Mouse (Mus musculus): ENCODE measurements around the gene Gm14137. TPM values are rescaled to one million over a fixed set of nuclear protein-coding genes. Genes with fewer than 3 reads are reported as not detected.

The Gm14137 gene
- polyA plus RNA-seq, 1 experiment from 2014 or later = 0.78 TPM

DNA sequence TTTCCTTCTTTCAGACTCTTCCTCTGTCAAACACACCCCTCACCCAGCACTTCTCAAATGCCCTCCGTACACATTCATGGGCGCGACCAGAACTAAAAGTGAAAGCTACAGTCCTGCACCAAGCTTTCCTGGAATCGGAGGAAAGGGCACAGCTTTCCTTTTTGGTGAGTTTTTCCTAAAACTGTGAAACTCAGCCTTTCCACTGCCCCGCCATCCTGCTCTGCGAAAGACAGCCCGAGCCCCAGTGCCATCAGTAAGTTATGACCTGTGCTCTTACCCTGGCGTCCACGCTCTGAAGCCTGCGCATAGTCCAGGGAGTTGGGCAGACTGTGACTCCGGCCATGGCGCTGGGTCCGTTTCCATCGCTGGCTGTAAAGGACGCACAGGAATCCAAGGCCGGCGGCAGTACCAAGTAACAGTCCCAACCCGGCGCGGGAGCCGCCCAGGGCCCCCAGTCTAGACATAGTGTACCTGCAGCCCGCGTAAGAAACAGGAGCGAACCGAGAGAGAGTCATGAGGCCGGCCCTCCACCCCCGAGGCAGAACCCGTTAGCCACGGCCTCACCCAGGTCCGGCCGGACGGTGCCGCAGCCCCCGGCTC, 18.1 kb upstream of the Gm14137 start:
- Histone ChIP-seq H3K9me3 (ENCODE audit: control insufficient read depth, low read length) (no peaks in the 10 kb centered on the region), H3K27ac (ENCODE audit: low read depth, low read length) (peak overlapping the region; percentile 70), H3K9ac (replicated peaks; ENCODE audit: low read depth, low read length) (peak overlapping the region; percentile 86), H3K4me1 (ENCODE audit: control insufficient read depth, insufficient read depth, low read length) (peaks cover 11% of the 10 kb centered on the region), H3K36me3 (ENCODE audit: control insufficient read depth, insufficient read depth, low read length) (peaks cover 13% of the 10 kb centered on the region; the same call in 1 of the 2 replicates), H3K4me3 (ENCODE audit: low read depth, low read length) (peak overlapping the region; percentile 96), H3K4me2 (ENCODE audit: low read depth, low read length) (peak overlapping the region; percentile 95), H3K27me3 (ENCODE audit: control insufficient read depth, insufficient read depth, low read length) (no peaks in the 10 kb centered on the region)
- no peak; the same call in 1 of the 2 replicates for ATAC-seq (ENCODE audit: low read depth)
- WGBS = 5% methylated on average over 34 of the region's 34 CpGs

DNA sequence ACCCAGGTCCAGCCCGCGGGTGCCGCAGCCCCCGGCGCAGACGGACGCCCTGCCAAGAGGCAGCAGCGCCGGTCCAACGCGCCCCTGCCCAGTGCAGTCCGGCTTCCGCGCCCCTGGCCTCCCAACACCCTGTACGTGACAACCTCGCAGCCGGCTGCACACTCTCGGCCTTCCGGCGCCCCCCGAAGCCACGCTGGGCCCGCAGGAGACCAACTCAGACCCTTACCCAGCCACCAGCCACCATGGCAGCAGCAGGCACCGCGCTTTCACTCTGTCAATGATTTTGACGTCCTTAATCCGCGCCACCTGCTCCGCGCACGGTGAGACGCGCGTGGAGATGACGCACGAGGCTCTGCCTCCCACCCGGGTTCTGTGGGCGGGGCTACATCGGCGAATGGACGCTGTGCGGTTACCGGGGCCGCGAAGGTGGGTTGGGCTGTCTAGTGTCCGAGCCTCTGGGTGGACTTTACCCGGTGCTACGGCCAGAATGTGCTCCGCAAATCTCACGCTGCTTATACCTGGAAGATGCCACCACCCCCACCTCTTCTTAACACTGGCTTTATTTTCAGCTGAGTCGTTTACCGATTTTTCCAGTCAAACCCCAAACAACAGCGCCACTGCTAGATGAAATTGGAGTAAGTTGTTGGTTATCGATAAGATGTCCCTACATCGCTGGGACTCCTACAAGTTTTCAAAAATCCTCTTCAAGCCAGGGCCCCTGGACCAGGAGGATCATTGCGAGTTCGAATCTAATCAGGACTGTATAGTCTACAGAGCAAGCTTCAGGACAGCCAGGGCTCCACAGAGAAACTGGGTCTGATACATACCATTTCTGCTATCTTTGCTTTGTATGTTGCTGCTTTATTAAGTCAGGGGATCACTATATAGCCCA, 17.4 kb upstream of the Gm14137 start, which contains the start of gene Rmdn3:
Rmdn3 (minus strand) TSS at position 354 of the 892 bp plus-strand sequence.
- Histone ChIP-seq H3K27ac (ENCODE audit: low read depth, low read length) (peak within 1 kb of the TSS; percentile 70), H3K4me2 (ENCODE audit: low read depth, low read length) (peak within 1 kb of the TSS; percentile 95), H3K9ac (replicated peaks; ENCODE audit: low read depth, low read length) (peak within 1 kb of the TSS; percentile 86), H3K4me3 (ENCODE audit: low read depth, low read length) (peak within 1 kb of the TSS; percentile 96), H3K4me1 (ENCODE audit: control insufficient read depth, insufficient read depth, low read length) (peaks cover 11% of the 10 kb centered on the region), H3K27me3 (ENCODE audit: control insufficient read depth, insufficient read depth, low read length) (no peaks in the 10 kb centered on the region), H3K9me3 (ENCODE audit: control insufficient read depth, low read length) (no peaks in the 10 kb centered on the region), H3K36me3 (ENCODE audit: control insufficient read depth, insufficient read depth, low read length) (peaks cover 5% of the 10 kb centered on the region; the same call in 1 of the 2 replicates)
- WGBS = under 1% methylated on average over 55 of the region's 57 CpGs
- peak; percentile 94 for ATAC-seq (ENCODE audit: low read depth)

DNA sequence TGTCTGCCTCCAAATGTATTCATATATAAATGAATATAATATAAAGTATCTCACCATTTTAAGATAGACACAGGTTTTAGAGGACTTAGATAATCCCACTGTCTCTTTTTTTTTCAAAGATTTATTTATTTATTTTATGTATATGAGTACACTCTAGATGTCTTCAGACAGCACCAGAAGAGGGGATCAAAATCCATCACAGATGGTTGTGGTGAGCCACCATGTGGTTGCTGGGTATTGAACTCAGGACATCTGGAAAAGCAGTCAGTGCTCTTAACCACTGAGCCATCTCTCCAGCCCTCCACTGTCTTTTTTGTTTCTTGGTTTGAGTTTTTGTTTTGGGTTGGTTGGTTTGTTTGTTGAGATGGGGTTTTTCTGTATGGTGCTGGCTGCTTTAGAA, 16.5 kb upstream of the Gm14137 start:
- no peak for ATAC-seq (ENCODE audit: low read depth)
- no peak overlapping the region for H3K9ac ChIP-seq (replicated peaks; ENCODE audit: low read depth, low read length)
- H3K27me3 ChIP-seq (ENCODE audit: control insufficient read depth, insufficient read depth, low read length) = no peaks in the 10 kb centered on the region
- no peak overlapping the region; the same call in 1 of the 2 replicates for H3K4me2 ChIP-seq (ENCODE audit: low read depth, low read length)
- H3K36me3 ChIP-seq (ENCODE audit: control insufficient read depth, insufficient read depth, low read length) = no peaks in the 10 kb centered on the region
- H3K9me3 ChIP-seq (ENCODE audit: control insufficient read depth, low read length) = no peaks in the 10 kb centered on the region
- no peak overlapping the region for H3K27ac ChIP-seq (ENCODE audit: low read depth, low read length)
- peaks cover 11% of the 10 kb centered on the region for H3K4me1 ChIP-seq (ENCODE audit: control insufficient read depth, insufficient read depth, low read length)
- H3K4me3 ChIP-seq (ENCODE audit: low read depth, low read length) = no peak overlapping the region

DNA sequence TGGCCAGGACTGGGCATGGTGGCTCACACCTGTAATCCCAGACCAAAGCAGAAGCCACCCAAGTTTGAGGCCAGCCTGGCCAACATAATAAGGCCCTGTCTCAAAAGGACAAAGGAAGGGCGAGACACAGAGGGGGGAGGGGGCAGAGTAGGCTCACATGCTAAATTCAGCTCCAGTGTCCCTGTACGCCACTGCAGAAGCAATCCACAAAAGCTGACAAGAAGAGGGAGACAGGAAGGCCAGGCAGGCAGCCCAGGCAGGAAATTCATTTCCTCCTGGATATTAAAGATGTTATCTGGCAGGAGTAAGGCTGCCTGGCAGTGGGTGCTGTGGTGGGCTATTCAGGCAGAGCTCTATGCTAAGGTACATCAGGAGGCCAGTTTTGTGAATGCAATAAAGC, 13.1 kb upstream of the Gm14137 start:
- no peak overlapping the region for H3K27ac ChIP-seq (ENCODE audit: low read depth, low read length)
- no peak overlapping the region for H3K4me2 ChIP-seq (ENCODE audit: low read depth, low read length)
- no peak overlapping the region for H3K9ac ChIP-seq (replicated peaks; ENCODE audit: low read depth, low read length)
- H3K4me1 ChIP-seq (ENCODE audit: control insufficient read depth, insufficient read depth, low read length) = peaks cover under 1% of the 10 kb centered on the region; the same call in 1 of the 2 replicates
- 32% methylated on average over 2 of the region's 2 CpGs for WGBS
- no peak overlapping the region for H3K4me3 ChIP-seq (ENCODE audit: low read depth, low read length)
- H3K36me3 ChIP-seq (ENCODE audit: control insufficient read depth, insufficient read depth, low read length) = no peaks in the 10 kb centered on the region
- H3K9me3 ChIP-seq (ENCODE audit: control insufficient read depth, low read length) = no peaks in the 10 kb centered on the region
- ATAC-seq (ENCODE audit: low read depth) = no peak
- H3K27me3 ChIP-seq (ENCODE audit: control insufficient read depth, insufficient read depth, low read length) = no peaks in the 10 kb centered on the region; the same call in 1 of the 2 replicates

DNA sequence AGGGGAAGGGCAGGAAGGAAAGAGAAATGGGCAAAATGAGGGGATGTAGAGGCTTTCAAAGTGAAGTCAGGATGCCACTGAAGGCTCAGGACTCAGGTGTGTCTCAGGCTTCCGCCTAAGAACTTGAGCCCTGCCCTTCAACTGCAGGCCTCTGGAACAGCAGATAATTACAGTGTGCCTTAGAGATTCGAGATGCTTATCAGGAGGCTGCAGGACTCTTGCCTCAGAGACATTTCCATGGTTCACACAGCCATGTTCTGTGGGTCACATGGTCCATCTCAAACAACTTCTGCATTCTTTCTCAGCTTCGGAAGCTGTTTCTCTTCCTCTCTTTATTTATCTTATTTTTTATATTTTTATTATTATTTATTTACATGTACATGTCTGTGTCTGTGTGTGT, 11.2 kb upstream of the Gm14137 start:
- no peaks in the 10 kb centered on the region for H3K9me3 ChIP-seq (ENCODE audit: control insufficient read depth, low read length)
- no peak overlapping the region for H3K27ac ChIP-seq (ENCODE audit: low read depth, low read length)
- no peak overlapping the region for H3K9ac ChIP-seq (replicated peaks; ENCODE audit: low read depth, low read length)
- H3K4me2 ChIP-seq (ENCODE audit: low read depth, low read length) = no peak overlapping the region
- 66% methylated on average over 3 of the region's 3 CpGs for WGBS
- no peak for ATAC-seq (ENCODE audit: low read depth)
- peaks cover 8% of the 10 kb centered on the region for H3K27me3 ChIP-seq (ENCODE audit: control insufficient read depth, insufficient read depth, low read length)
- H3K4me3 ChIP-seq (ENCODE audit: low read depth, low read length) = no peak overlapping the region
- H3K4me1 ChIP-seq (ENCODE audit: control insufficient read depth, insufficient read depth, low read length) = peaks cover 12% of the 10 kb centered on the region; the same call in 1 of the 2 replicates
- no peaks in the 10 kb centered on the region for H3K36me3 ChIP-seq (ENCODE audit: control insufficient read depth, insufficient read depth, low read length)

DNA sequence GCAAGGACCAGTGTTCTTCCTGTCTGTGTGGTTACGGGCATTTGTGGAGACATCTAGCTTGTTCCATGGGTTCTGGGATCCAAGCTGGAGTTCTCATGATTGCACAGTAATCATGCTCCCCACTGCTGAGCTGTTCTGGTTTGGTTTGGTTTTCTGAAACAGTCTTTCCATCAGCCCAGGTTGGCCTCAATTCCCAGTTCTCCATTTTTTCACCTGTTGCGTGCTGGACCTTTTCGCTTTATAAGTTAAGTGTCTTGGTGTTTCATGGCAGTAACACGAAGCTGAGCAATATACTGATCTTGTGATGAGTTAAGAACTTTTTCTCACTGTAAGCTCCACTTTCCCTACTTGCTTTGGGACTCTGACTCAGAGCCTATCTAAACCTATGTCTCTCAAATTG, 10.3 kb upstream of the Gm14137 start:
- Histone ChIP-seq H3K9me3 (ENCODE audit: control insufficient read depth, low read length) (no peaks in the 10 kb centered on the region), H3K9ac (replicated peaks; ENCODE audit: low read depth, low read length) (no peak overlapping the region), H3K36me3 (ENCODE audit: control insufficient read depth, insufficient read depth, low read length) (no peaks in the 10 kb centered on the region), H3K27ac (ENCODE audit: low read depth, low read length) (no peak overlapping the region), H3K4me2 (ENCODE audit: low read depth, low read length) (no peak overlapping the region), H3K4me3 (ENCODE audit: low read depth, low read length) (no peak overlapping the region), H3K4me1 (ENCODE audit: control insufficient read depth, insufficient read depth, low read length) (peaks cover 12% of the 10 kb centered on the region; the same call in 1 of the 2 replicates), H3K27me3 (ENCODE audit: control insufficient read depth, insufficient read depth, low read length) (peaks cover 8% of the 10 kb centered on the region)
- WGBS = 92% methylated on average over 4 of the region's 4 CpGs
- no peak for ATAC-seq (ENCODE audit: low read depth)

DNA sequence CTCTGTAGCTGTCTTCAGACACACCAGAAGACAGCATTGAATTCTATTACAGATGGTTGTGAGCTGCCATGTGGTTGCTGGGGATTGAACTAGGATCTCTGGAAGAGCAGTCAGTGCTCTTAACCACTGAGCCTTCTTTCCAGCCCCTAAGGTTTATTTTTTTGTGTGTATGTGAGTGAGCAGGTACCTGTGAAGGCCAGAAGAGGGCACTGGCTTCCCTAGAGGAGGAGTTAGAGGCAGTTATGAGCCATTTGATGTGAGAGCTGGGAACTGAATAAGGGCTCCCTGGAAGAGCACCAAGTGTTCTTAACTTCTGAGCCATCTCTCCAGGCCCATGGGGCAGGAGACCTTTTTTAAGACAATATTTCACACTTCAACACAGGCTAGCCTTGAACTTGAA, 8.9 kb upstream of the Gm14137 start:
- peaks cover 8% of the 10 kb centered on the region for H3K27me3 ChIP-seq (ENCODE audit: control insufficient read depth, insufficient read depth, low read length)
- H3K4me2 ChIP-seq (ENCODE audit: low read depth, low read length) = no peak overlapping the region
- no peak overlapping the region for H3K27ac ChIP-seq (ENCODE audit: low read depth, low read length)
- ATAC-seq (ENCODE audit: low read depth) = no peak
- H3K36me3 ChIP-seq (ENCODE audit: control insufficient read depth, insufficient read depth, low read length) = no peaks in the 10 kb centered on the region
- peaks cover 12% of the 10 kb centered on the region; the same call in 1 of the 2 replicates for H3K4me1 ChIP-seq (ENCODE audit: control insufficient read depth, insufficient read depth, low read length)
- no peak overlapping the region for H3K4me3 ChIP-seq (ENCODE audit: low read depth, low read length)
- no peak overlapping the region for H3K9ac ChIP-seq (replicated peaks; ENCODE audit: low read depth, low read length)
- H3K9me3 ChIP-seq (ENCODE audit: control insufficient read depth, low read length) = no peaks in the 10 kb centered on the region

DNA sequence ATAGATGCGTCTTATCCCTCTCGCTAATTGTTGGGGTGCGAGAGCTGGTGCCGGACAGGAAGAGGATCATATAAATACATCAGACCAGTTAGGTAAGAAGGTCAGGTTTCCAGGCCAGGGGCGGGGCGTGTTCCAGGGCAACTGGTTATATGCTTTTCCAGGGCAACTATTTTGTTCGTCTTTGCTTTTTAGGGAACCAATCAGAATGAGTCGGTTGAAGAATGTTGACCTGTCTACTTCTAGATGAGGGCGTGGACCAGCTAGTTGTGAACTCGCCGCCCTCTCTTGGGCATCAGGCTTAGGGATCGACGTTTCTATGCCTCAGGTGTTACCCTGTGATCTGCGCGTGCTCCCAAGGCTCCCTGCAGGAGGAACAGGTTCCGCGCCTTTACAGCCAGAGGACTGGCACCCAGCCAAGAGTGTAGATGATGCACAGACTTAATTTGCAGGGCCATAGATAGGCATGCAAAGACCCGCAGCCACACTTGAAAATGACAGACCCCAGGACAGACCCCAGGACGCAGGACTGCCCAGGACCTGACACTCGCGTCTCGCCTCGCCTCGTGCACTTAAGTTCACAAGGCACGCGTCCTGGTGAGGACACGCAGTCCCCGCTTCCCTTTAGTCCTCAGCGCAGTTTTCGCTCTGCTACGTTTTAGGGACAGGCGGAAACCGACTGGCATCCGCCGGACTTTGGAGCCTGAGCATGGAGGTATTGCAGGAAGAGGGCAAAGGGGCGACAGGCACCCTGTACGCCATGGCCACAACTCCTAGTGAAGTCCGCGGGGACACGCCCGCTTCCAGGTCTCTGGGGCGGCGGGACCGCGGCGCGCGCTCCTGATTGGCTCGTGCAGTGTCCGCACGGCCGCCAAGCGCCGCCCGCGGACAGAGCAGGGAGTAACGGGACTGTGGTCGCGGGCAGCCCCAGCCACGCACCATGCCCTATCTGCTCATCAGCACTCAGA, 7.1 kb upstream of the Gm14137 start, which contains the start of gene Gchfr:
Gchfr (plus strand) TSS at position 873 of the 965 bp plus-strand sequence.
- Histone ChIP-seq H3K9ac (replicated peaks; ENCODE audit: low read depth, low read length) (peak within 1 kb of the TSS; percentile 34; the same call in 1 of the 2 replicates), H3K4me2 (ENCODE audit: low read depth, low read length) (peak within 1 kb of the TSS; percentile 99), H3K4me1 (ENCODE audit: control insufficient read depth, insufficient read depth, low read length) (peaks cover 12% of the 10 kb centered on the region; the same call in 1 of the 2 replicates), H3K9me3 (ENCODE audit: control insufficient read depth, low read length) (no peaks in the 10 kb centered on the region), H3K36me3 (ENCODE audit: control insufficient read depth, insufficient read depth, low read length) (no peaks in the 10 kb centered on the region), H3K4me3 (ENCODE audit: low read depth, low read length) (peak within 1 kb of the TSS; percentile 48), H3K27ac (ENCODE audit: low read depth, low read length) (no peak within 1 kb of the TSS), H3K27me3 (ENCODE audit: control insufficient read depth, insufficient read depth, low read length) (peaks cover 8% of the 10 kb centered on the region)
- peak; percentile 73 for ATAC-seq (ENCODE audit: low read depth)
- WGBS = under 1% methylated on average over 60 of the region's 60 CpGs
